Mouse (Mus musculus) spleen, adult 2 months (tissue): ENCODE results near the gene Vmn1r42.

Source experiments
- CTCF ChIP-seq: fragments of 200-500 bp; IDR thresholded peaks from 2 replicates; pipeline ENCODE4 v1.5.1; 2011; ENCODE audit warnings: mild to moderate bottlenecking, inconsistent platforms; ENCODE audit not compliant: insufficient read depth, insufficient read length, insufficient replicate concordance; ENCODE audit errors: extremely low read depth
- POLR2A ChIP-seq: fragments of 200-500 bp; IDR thresholded peaks from 2 replicates; pipeline ENCODE4 v1.6.1; 2011; ENCODE audit warnings: low read depth, low read length, inconsistent platforms

- TF ChIP-seq CTCF (no peak), POLR2A (no peak)
Measured at GRCm38 (mm10) chr6:89876963-89877362, 750 bp upstream of the Vmn1r42 start.
